Mouse (Mus musculus) granulocyte monocyte progenitor cell, adult 5-6 weeks (primary cell): ENCODE data around the gene Polr3gl. TPM values are rescaled to one million over a fixed set of nuclear protein-coding genes. Genes with fewer than 3 reads are reported as not detected.

Experiments
- ATAC-seq: replicated peaks from 2 replicates; pipeline ENCODE4 v1.8.0; 2016; ENCODE audit warnings: mild to moderate bottlenecking, moderate TSS enrichment, inconsistent platforms; ENCODE audit not compliant: poor library complexity, severe bottlenecking
- total RNA-seq, 2 experiments: library from RNA; stranded (forward) in 1 of 2; stranded (reverse) in 1 of 2; fragments of 200-712, 200-1000 nt in 1 of 2; fragments of >200 nt in 1 of 2; fragmentation: Nextera tagmentation in 1 of 2; gene quantifications; 2 replicates each; pipeline ENCODE4 v1.2.3; 2014 to 2017

Polr3gl gene
- total RNA-seq, 2 experiments from 2014 or later = 15.6 to 57.8 TPM

GRCm38 (mm10) chr3:96534300-96534699 lies 59.7 kb downstream of the Polr3gl start:
- no peak for ATAC-seq

GRCm38 (mm10) chr3:96532050-96532449 lies 61.9 kb downstream of the Polr3gl start:
- ATAC-seq = no peak

GRCm38 (mm10) chr3:96528506-96528905 lies 65.5 kb downstream of the Polr3gl start:
- ATAC-seq = peak; percentile 34; the same call in 1 of the 2 replicates

Other genes starting within 250 kb of the Polr3gl start
- gene BC107364, start 141.9 kb downstream of the Polr3gl start, total RNA-seq (2014; fragmentation: Nextera tagmentation) = not detected in 2 replicates
- gene BC107364, start 141.9 kb downstream of the Polr3gl start, total RNA-seq (2017) = not detected in 2 replicates
- gene Hfe2, start 69.0 kb downstream of the Polr3gl start, total RNA-seq (2014; fragmentation: Nextera tagmentation) = not detected in 2 replicates
- gene Hfe2, start 69.0 kb downstream of the Polr3gl start, total RNA-seq (2017) = not detected in 2 replicates
- gene Txnip, start 36.2 kb downstream of the Polr3gl start, total RNA-seq (2014; fragmentation: Nextera tagmentation) = 80.1 and 110 TPM in 2 replicates
- 79.0 and 80.5 TPM in 2 replicates for gene Txnip, start 36.2 kb downstream of the Polr3gl start, total RNA-seq (2017)
- gene Gm16253, start 17.2 kb downstream of the Polr3gl start, total RNA-seq (2014; fragmentation: Nextera tagmentation) = not detected in 2 replicates
- not detected in 2 replicates for gene Gm16253, start 17.2 kb downstream of the Polr3gl start, total RNA-seq (2017)
- gene Ankrd34a, start 2.5 kb upstream of the Polr3gl start, total RNA-seq (2014; fragmentation: Nextera tagmentation) = not detected in 2 replicates
- not detected in 2 replicates for gene Ankrd34a, start 2.5 kb upstream of the Polr3gl start, total RNA-seq (2017)
- gene Lix1l, start 7.0 kb upstream of the Polr3gl start, total RNA-seq (2014; fragmentation: Nextera tagmentation) = 2.2 and 2.3 TPM in 2 replicates
- gene Lix1l, start 7.0 kb upstream of the Polr3gl start, total RNA-seq (2017) = 1.7 and 2.1 TPM in 2 replicates
- 112 and 120 TPM in 2 replicates for gene Rbm8a, start 35.8 kb upstream of the Polr3gl start, total RNA-seq (2014; fragmentation: Nextera tagmentation)
- gene Rbm8a, start 35.8 kb upstream of the Polr3gl start, total RNA-seq (2017) = 64.5 and 64.7 TPM in 2 replicates
- 23.6 and 41.6 TPM in 2 replicates for gene Pex11b, start 41.2 kb upstream of the Polr3gl start, total RNA-seq (2014; fragmentation: Nextera tagmentation)
- gene Pex11b, start 41.2 kb upstream of the Polr3gl start, total RNA-seq (2017) = 14.5 and 20.1 TPM in 2 replicates
- 0.15 TPM in 1 of 2 replicates, not detected in the other for gene Gm42957, start 41.3 kb upstream of the Polr3gl start, total RNA-seq (2014; fragmentation: Nextera tagmentation)
- not detected in 2 replicates for gene Gm42957, start 41.3 kb upstream of the Polr3gl start, total RNA-seq (2017)
- 1.3 TPM in 1 of 2 replicates, not detected in the other for gene Itga10, start 51.4 kb upstream of the Polr3gl start, total RNA-seq (2014; fragmentation: Nextera tagmentation)
- 0.34 TPM in 1 of 2 replicates, not detected in the other for gene Itga10, start 51.4 kb upstream of the Polr3gl start, total RNA-seq (2017)
- gene Ankrd35, start 76.0 kb upstream of the Polr3gl start, total RNA-seq (2014; fragmentation: Nextera tagmentation) = not detected in 2 replicates
- not detected in 2 replicates for gene Ankrd35, start 76.0 kb upstream of the Polr3gl start, total RNA-seq (2017)
- 8.1 and 14.4 TPM in 2 replicates for gene Pias3, start 102.2 kb upstream of the Polr3gl start, total RNA-seq (2014; fragmentation: Nextera tagmentation)
- gene Pias3, start 102.2 kb upstream of the Polr3gl start, total RNA-seq (2017) = 3.3 and 8.2 TPM in 2 replicates
- gene Nudt17, start 114.4 kb upstream of the Polr3gl start, total RNA-seq (2014; fragmentation: Nextera tagmentation) = not detected in 2 replicates
- gene Nudt17, start 114.4 kb upstream of the Polr3gl start, total RNA-seq (2017) = 0.31 TPM in 1 of 2 replicates, not detected in the other
- 30.8 and 38.8 TPM in 2 replicates for gene Polr3c, start 133.4 kb upstream of the Polr3gl start, total RNA-seq (2014; fragmentation: Nextera tagmentation)
- gene Polr3c, start 133.4 kb upstream of the Polr3gl start, total RNA-seq (2017) = 22.4 and 22.5 TPM in 2 replicates
- 41.1 and 65.6 TPM in 2 replicates for gene Rnf115, start 133.5 kb upstream of the Polr3gl start, total RNA-seq (2014; fragmentation: Nextera tagmentation)
- gene Rnf115, start 133.5 kb upstream of the Polr3gl start, total RNA-seq (2017) = 55.3 and 71.5 TPM in 2 replicates
- gene Pdzk1, start 235.1 kb upstream of the Polr3gl start, total RNA-seq (2014; fragmentation: Nextera tagmentation) = not detected in 2 replicates
- gene Pdzk1, start 235.1 kb upstream of the Polr3gl start, total RNA-seq (2017) = not detected in 2 replicates
- gene Cd160, start 235.2 kb upstream of the Polr3gl start, total RNA-seq (2014; fragmentation: Nextera tagmentation) = not detected in 2 replicates
- 0.62 and 1.9 TPM in 2 replicates for gene Cd160, start 235.2 kb upstream of the Polr3gl start, total RNA-seq (2017)